Mouse (Mus musculus) liver, embryonic 14.5 days (tissue): Measurements from ENCODE around the gene Il13ra2.
"Not testable (repeated sequence)": the region's sequence is repeated elsewhere in the genome, so short reads cannot be mapped to it uniquely, and the experiment has no call there.

Source experiments
- CTCF ChIP-seq: IDR thresholded peaks from 2 replicates; pipeline ENCODE4 v1.5.1; 2016; ENCODE audit warnings: antibody characterized with exemption, low read depth, control low read depth
- EP300 ChIP-seq: IDR thresholded peaks from 2 replicates; pipeline ENCODE4 v1.6.1; 2016; ENCODE audit warnings: antibody characterized with exemption, low read depth

GRCm38 (mm10) chrX:147453610-147454009 is 24.6 kb upstream of the Il13ra2 start, which contains the start of gene Vmn1r239-ps:
- not testable (repeated sequence) for TF ChIP-seq CTCF, EP300
